Mouse (Mus musculus) embryonic fibroblast, embryonic 13.5 days (primary cell): Measurements from ENCODE around the gene Crocc.

Experiments
- CTCF ChIP-seq: IDR thresholded peaks from 2 replicates; pipeline ENCODE4 v1.5.1; 2011; ENCODE audit warnings: mild to moderate bottlenecking, control low read depth, low read length, moderate library complexity, borderline replicate concordance; ENCODE audit not compliant: insufficient read depth
- POLR2A ChIP-seq: IDR thresholded peaks from 2 replicates; pipeline ENCODE4 v1.6.1; 2011; ENCODE audit warnings: low read depth, mild to moderate bottlenecking, control low read depth, low read length, moderate library complexity

DNA sequence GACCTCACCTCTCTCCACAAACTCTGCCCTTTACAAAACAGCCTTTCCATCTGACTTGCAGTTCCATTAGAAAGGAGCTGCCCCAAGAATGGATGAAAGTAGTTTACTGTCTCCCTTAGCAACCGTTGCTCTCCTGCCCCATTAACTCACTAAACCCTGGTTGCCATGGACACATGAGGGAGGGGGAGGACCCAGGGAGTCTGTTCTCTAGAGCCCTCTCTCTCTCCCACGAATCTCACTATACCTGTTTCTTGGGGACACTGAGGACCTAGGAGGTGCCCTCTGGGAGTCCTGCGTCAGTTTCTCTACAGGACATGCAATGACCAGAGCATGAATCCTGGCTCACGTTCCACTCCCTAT, 10.9 kb downstream of the Crocc start:
- TF ChIP-seq CTCF, result no peak
- no peak for TF ChIP-seq POLR2A
